Mouse (Mus musculus): ENCODE measurements around the gene Cx3cr1.

Cx3cr1 gene

DNA sequence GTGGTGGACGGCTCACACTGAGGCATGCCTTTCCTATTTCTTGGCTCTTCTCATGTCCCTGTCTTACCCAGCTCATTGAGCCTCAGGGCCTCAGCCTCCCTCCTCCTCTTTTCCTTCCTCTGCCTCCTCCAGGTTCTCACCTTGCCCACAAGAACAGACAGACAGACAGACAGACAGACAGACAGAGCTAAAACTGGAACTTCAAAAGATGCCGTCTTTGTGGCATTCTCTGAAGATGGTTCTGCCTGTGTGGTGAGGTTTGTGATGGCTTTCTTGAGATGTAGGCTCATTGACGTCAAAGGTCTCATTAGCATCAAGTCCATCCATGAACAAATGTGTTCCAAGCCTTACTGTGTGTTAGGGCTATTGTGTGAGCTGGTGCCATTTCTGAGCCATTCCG lies 13.0 kb upstream of the Cx3cr1 start:
- DNase-seq (ENCODE audit: extremely low spot score, low spot score), result no peak

DNA sequence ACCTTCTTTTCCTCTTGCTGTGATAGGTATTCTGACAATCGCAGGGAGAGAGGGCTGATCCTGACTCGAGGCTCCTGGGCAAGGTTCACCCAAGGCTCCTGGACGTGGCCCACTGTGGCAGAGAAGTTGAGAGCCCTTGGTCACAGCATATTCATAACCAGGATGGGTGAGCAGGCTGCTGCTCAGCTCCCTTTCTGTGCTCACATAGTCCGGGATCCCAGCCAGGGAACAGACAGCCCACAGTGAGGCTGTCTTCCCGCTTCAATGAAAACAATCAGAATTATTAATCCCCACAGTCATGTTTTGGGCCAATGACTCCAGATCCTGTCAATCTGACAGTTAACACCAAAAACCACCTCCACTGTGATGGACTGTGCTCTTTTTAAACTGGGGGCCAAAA lies 12.3 kb upstream of the Cx3cr1 start:
- DNase-seq (ENCODE audit: extremely low spot score, low spot score), result no peak

GRCm38 (mm10) chr9:120081247-120081646 lies 11.6 kb upstream of the Cx3cr1 start:
- no peak for DNase-seq (ENCODE audit: extremely low spot score, low spot score)

DNA sequence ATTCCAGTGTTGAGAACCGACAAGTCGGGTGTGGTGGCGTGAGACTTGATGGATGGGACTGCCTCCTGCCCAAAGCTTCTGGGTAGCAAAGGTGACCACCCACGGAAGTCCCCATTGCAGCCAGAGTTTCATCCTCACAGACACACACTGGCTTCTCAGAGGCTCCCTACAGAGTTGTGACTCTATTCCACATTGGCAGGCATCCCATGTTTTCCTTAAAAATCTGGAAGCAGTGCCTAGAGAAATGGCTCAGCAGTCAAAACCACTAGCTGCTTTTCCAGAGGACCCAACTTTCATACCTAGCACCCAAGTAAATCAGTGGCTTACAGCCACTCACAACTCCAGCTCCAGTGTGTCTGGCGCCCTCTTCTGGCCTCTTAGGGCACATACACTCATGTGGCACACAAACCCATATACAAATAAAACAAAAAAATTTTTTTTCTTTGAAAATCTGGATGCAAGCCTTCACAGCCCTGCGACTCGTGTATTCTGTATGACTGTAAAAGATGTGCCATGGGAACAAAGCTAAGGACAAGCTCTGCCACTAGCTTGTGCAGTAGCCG lies 10.9 kb upstream of the Cx3cr1 start:
- DNase-seq (ENCODE audit: extremely low spot score, low spot score), result no peak

GRCm38 (mm10) chr9:120079901-120080300 lies 10.2 kb upstream of the Cx3cr1 start:
- no peak for DNase-seq (ENCODE audit: extremely low spot score, low spot score)

GRCm38 (mm10) chr9:120078241-120078640 lies 8.6 kb upstream of the Cx3cr1 start:
- no peak for DNase-seq (ENCODE audit: extremely low spot score, low spot score)

DNA sequence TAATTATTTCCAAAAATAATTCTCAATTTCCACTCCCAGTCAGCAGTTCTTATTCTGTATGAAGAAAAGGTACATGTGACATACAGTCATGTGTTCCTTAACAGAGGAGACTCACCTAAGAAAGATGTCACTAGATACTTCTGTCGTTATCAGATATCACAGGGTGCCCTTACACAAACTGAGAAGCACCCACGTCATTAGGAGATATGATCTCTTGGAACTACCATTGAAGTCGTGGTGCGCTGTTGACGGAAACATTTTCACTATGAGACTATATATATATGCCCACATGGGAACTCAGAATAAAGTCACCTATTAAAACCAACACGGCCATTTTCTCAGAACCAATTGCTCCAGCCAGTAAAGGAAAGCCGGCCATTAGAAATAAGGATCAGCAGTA lies 4.8 kb upstream of the Cx3cr1 start:
- DNase-seq (ENCODE audit: extremely low spot score, low spot score), result no peak

DNA sequence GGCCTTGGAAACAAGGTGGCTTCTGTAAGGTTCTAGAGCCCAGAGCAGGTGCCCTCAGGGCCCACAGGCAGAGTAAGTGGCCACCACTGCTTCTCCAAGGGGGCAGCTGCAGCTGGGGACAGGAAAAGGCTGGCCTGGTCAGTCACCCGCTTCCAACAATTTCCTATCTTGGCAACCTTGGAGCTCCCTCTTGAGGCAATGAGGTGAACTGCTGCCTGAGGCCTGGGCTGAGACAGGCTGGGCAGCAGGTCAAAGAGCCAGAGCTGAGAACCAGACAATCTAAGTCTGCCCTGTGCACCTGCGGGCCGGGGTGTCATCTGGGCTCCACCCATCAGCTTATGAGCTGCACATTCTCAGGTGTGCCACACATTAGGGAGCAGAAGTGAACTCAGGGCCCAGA lies 3.5 kb upstream of the Cx3cr1 start:
- DNase-seq (ENCODE audit: extremely low spot score, low spot score), result peak; percentile 87

GRCm38 (mm10) chr9:120071251-120071650 lies 1.6 kb upstream of the Cx3cr1 start:
- no peak for DNase-seq (ENCODE audit: extremely low spot score, low spot score)

GRCm38 (mm10) chr9:120068047-120068446 lies 1.6 kb downstream of the Cx3cr1 start:
- DNase-seq (ENCODE audit: extremely low spot score, low spot score), result no peak

- no peak for DNase-seq (ENCODE audit: extremely low spot score, low spot score)
Measured at GRCm38 (mm10) chr9:120067609-120068008, 2.1 kb downstream of the Cx3cr1 start.

DNA sequence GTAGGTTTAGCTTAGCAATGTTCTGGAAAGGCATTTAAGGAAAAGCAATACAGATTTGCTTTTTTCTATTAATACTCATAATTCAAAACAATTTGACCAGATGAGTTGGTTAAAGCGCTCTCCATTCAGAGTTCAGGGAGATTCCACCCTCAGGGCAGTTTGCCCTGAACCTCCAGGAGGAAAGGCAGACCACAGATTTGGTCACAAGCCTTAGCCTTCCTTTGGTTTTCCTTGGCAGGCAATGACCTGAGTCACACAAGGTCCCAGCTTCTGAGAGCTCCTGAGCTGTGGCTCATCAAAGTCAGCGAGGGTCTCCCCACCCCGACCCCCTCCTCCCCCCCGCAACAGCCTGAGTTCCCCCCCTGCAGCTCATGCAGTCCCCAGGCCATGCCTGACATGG lies 5.4 kb downstream of the Cx3cr1 start:
- DNase-seq (ENCODE audit: extremely low spot score, low spot score), result no peak

DNA sequence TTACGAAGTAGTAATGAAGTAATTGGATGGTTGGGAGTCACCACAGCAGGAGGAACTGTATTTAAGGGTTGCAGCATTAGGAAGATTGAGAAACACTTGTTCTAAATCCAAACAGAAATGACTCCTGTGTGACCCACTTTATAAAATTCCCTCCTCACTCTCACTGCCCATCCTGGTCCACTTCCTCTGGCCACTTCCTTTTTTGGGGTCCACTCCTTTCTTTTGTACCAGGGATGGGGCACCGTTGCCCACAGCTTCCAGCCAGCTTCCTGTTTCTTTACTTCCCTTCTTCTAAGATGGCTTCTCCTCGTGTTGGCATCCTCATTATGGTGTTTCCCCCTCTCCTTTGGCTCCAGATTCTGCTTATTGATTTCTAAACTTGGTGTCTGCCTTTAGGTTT lies 10.9 kb downstream of the Cx3cr1 start:
- DNase-seq (ENCODE audit: extremely low spot score, low spot score), result no peak

DNA sequence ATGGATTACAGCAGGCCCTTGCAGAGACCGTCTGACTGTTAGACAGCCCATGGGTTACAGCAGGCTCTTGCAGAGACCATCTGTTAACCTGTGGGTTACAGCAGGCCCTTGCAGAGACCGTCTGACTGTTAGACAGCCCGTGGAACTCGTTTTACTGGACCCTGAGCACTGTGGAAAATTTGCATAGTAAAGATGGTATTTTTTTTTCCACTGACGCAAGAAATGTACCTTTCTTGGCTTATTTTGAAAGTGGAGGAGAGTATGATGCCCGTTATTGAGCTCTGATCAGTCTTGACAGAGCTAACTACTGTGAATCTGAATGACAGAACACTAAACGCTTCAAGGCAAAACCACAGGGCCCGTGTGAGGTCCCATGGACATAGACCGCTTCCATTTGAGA lies 13.5 kb downstream of the Cx3cr1 start:
- DNase-seq (ENCODE audit: extremely low spot score, low spot score), result no peak

- no peak for DNase-seq (ENCODE audit: extremely low spot score, low spot score)
Measured at GRCm38 (mm10) chr9:120054545-120055277, 15.0 kb downstream of the Cx3cr1 start.

DNA sequence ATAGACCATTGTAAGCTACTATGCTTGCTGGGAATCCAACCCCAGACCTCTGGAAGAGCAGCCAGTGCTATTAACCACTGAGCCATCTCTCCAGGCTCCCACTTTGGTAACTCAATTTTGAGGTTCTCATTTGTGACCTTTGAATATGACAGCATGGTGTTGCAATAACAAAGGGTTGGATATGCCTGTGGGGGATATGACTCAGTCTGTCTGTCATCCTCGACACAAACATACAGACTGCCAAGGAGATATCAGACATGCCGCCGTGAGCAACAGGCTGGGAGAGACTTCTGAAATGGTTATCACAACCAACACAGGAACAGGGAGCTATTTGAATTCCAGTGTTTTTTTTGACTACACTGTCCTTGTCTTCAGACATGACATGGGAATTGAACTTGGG lies 20.3 kb downstream of the Cx3cr1 start:
- no peak for DNase-seq (ENCODE audit: extremely low spot score, low spot score)

- DNase-seq (ENCODE audit: extremely low spot score, low spot score), result no peak
Measured at GRCm38 (mm10) chr9:120048495-120048894, 21.2 kb downstream of the Cx3cr1 start.

DNA sequence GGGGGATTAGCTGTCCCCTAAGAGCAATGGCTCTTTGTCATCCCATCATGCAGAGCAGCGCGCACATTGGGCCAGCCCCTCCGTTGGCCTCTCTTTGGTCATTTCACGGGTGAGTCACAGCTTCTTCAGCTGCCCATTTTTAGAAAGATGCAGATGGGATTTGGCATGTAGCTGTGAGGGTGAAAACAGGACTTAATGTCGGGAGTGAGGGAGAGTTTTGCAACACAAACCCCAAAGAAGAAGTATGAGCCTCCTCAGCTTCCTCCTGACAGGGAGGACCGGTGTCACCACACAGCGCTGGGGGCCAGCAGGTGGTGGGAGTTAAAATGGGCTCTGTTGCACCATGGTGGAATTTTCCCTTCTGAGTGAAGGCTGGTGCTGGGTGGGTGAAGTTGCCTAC lies 26.6 kb downstream of the Cx3cr1 start:
- DNase-seq (ENCODE audit: extremely low spot score, low spot score), result no peak

DNA sequence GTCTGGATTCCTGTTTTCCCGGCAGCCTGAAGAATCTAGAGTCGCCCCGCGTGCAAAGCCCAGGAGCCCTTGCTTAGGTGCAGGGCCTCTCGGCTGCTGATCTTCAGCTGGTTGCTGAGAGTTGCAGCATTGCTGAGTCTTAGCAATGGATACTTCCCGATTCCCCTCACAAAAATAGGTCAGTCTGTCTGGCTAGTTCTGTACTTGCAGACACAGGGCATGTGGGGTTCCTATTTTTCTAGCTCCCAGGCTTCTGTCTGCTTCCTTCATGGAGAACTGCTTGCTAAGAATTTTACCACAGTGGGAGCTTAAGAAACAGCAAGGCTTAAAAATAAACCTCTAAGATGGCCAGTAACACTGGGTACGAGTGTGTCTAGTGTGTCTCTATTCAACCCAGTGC lies 32.3 kb downstream of the Cx3cr1 start:
- DNase-seq (ENCODE audit: extremely low spot score, low spot score), result no peak

- no peak for DNase-seq (ENCODE audit: extremely low spot score, low spot score)
Measured at GRCm38 (mm10) chr9:120034375-120034774, 35.3 kb downstream of the Cx3cr1 start.

DNA sequence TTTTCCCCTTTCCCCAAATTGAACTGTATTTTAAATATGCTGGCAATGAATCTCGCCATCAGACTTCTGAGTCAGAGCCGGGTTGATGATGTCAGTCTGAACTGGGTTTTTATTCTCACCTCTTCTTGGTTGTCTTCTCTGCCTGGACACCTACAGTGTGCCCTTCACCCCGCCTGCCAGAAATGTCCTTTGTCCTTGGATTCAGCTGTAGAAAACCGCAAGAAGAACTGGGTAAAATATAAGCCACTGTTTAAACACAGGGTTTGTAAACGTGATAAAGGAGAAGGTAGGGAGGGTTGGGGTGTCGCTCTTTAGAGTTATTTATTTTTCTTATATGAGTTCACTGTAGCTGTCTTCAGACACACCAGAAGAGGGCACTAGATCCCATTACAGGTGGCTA lies 37.0 kb downstream of the Cx3cr1 start:
- DNase-seq (ENCODE audit: extremely low spot score, low spot score), result no peak

DNA sequence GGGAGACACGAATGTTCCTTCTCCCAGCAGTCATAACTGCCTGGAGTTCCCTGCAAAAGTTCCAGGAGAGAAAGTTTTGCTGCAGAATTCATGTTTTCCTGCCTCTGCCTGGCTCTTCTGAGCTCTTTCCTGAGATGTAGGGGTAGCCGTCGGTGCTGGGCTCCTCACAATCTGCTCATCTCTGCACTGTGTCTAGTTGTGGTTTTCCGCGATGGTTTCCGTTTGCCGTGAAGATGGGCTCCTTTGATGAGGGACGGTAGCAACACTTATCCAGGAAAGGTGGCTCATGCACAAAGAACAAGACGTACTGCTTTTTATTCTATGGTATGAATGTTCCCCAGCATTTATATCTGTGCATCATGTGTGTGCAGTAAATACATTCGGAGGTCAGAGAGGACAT lies 39.3 kb downstream of the Cx3cr1 start:
- DNase-seq (ENCODE audit: extremely low spot score, low spot score), result no peak

- no peak for DNase-seq (ENCODE audit: extremely low spot score, low spot score)
Measured at GRCm38 (mm10) chr9:120029880-120030279, 39.8 kb downstream of the Cx3cr1 start.
